Mouse (Mus musculus): ENCODE data around the gene Slamf6.

GRCm38 (mm10) chr1:171920989-171921621 is 3.8 kb downstream of the Slamf6 start:
- TF ChIP-seq CTCF (IDR thresholded peaks at IDR 0.05) = no peak
- no peak for TF ChIP-seq EP300 (IDR thresholded peaks at IDR 0.05)
